Mouse (Mus musculus) kidney, adult 2 months (tissue): Measurements from ENCODE around the gene Pla2g1b.

Experiments
- CTCF ChIP-seq: fragments of 200-500 bp; conservative IDR thresholded peaks from 2 replicates; pipeline ENCODE4 v1.5.1; 2011; ENCODE audit warnings: low read depth, mild to moderate bottlenecking, control low read depth, low read length, moderate library complexity, mixed read lengths; ENCODE audit not compliant: insufficient read depth, insufficient read length
- POLR2A ChIP-seq: fragments of 200-500 bp; IDR thresholded peaks from one replicate; pipeline ENCODE4 v1.6.1; 2011; ENCODE audit warnings: low read depth, low read length, control low read depth

- TF ChIP-seq CTCF (no peak), POLR2A (no peak)
Observed at GRCm38 (mm10) chr5:115455838-115456237, 10.2 kb upstream of the Pla2g1b start.
